Mouse (Mus musculus) stomach, embryonic 16.5 days (tissue): Measurements from ENCODE around the gene Lman1l. TPM values are rescaled to one million over a fixed set of nuclear protein-coding genes. Genes with fewer than 3 reads are reported as not detected.

Experiments
- ATAC-seq: fragments of 200-750 bp; cut with Nextera tagmentation; 2 replicates; pipeline ENCODE4 v1.8.0; 2017; ENCODE audit warnings: moderate number of reproducible peaks, moderate TSS enrichment; ENCODE audit not compliant: insufficient read depth, low FRiP score
- H3K27ac ChIP-seq: fragments of 300-500 bp; sonication (generic); 2 replicates; pipeline ENCODE4 v1.5.1; 2014; ENCODE audit warnings: low read length
- H3K27me3 ChIP-seq: fragments of 300-500 bp; sonication (generic); 2 replicates; pipeline ENCODE4 v1.6.1; 2014; ENCODE audit warnings: low read length, control low read depth, mixed read lengths; ENCODE audit not compliant: control insufficient read depth, insufficient read depth
- H3K36me3 ChIP-seq: fragments of 300-500 bp; sonication (generic); 2 replicates; pipeline ENCODE4 v1.6.1; 2014; ENCODE audit warnings: low read length; ENCODE audit not compliant: control insufficient read depth, insufficient read depth
- H3K4me1 ChIP-seq: fragments of 300-500 bp; sonication (generic); 2 replicates; pipeline ENCODE4 v1.6.1; 2014; ENCODE audit warnings: low read length, control low read depth, mixed read lengths; ENCODE audit not compliant: control insufficient read depth, insufficient read depth
- H3K4me2 ChIP-seq: fragments of 300-500 bp; sonication (generic); 2 replicates; pipeline ENCODE4 v1.6.1; 2014; ENCODE audit warnings: low read depth, low read length, mixed read lengths
- H3K4me3 ChIP-seq: fragments of 300-500 bp; sonication (generic); replicated peaks from 2 replicates; pipeline ENCODE4 v1.5.1; 2014; ENCODE audit warnings: mild to moderate bottlenecking, low read length
- H3K9ac ChIP-seq: fragments of 300-500 bp; sonication (generic); 2 replicates; pipeline ENCODE4 v1.6.1; 2014; ENCODE audit warnings: low read length
- H3K9me3 ChIP-seq: fragments of 300-500 bp; sonication (generic); replicated peaks from 2 replicates; pipeline ENCODE4 v1.6.1; 2016; ENCODE audit warnings: low read length, control low read depth; ENCODE audit not compliant: control insufficient read depth
- WGBS: fragments of 180-500 bp; shearing (Covaris S2); extraction: QIAGEN DNeasy Blood & Tissue Kit; methylation state at CpG from one replicate; pipeline ENCODE4 v1.1.7; 2014; 5-methylcytosine and 5-hydroxymethylcytosine counted together
- polyA plus RNA-seq: library from polyadenylated mRNA; unstranded; fragments of >200 nt; fragmentation: Nextera tagmentation; extraction: Ambion mirVana; gene quantifications from 2 replicates; pipeline ENCODE4 v1.2.1, GENCODE M21; 2015

Lman1l gene
- polyA plus RNA-seq, 1 experiment from 2014 or later, result not detected

DNA sequence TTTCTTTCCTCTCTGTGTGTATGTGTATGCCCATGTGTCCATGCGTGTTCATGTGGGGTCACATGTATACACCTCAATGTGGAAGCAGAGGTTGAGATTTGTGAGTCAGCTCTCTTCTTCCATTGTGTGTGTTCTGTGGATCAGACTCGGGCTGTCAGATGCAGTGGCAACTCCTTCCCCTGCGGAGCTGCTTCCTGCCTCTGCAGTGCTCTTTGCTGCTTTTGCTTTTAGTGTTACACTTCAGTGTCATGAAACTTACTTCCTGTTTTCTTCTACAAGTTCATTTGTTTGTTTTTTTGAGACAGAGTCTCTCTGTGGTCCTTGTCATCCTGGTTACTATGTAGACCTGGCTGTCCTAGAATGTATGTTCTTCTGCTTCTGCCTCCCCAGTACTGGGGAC is 35.6 kb downstream of the Lman1l start:
- H3K4me2 ChIP-seq, result no peak overlapping the region
- H3K4me3 ChIP-seq, result no peak overlapping the region
- H3K4me1 ChIP-seq, result peaks cover 5% of the 10 kb centered on the region
- H3K36me3 ChIP-seq, result 0 out of 2 replicates have a peak, but pooled peaks cover 7% of the 10 kb centered on the region
- no peak overlapping the region for H3K27ac ChIP-seq
- H3K27me3 ChIP-seq, result no peaks in the 10 kb centered on the region
- no peaks in the 10 kb centered on the region for H3K9me3 ChIP-seq
- no peak for ATAC-seq
- H3K9ac ChIP-seq, result no peak overlapping the region
- 88% methylated on average over 3 of the region's 3 CpGs for WGBS

DNA sequence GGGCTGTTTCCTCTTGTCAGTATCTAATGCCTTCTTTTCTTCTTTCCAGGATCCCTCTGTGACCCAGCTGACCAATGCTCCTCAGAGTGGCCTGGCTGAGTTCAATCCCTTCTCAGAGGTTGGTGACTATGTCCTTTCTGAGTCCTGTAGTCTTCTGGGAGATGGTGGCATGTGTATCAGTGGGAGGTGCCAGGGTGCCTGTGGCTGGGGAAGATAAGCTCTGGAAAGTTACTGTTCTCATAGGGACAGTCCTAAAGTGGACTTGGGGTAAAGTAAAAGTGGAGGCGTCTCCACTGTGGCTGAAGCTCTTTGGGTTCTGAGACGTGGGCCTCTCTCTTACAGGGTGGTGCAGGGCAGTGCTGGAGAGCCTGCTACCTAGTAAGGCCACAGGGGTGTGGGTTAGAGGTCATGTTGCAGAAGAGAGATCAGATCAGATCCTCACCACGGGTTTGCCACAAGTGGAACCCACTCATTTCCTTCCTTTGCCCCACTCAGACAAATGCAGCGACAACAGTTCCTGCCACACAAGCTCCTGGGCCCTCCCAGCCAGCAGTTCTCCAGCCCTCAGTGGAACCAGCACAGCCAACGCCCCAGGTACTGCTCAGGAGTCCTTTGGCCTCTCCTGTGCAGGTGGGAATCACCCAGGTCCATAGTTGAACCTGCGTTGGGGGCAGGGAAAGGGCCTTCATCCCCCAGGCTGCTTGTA is 43.3 kb downstream of the Lman1l start:
- 80% methylated on average over 6 of the region's 6 CpGs for WGBS
- no peak overlapping the region for H3K27ac ChIP-seq
- H3K9me3 ChIP-seq, result no peaks in the 10 kb centered on the region
- no peaks in the 10 kb centered on the region for H3K4me1 ChIP-seq
- ATAC-seq, result no peak; the same call in 1 of the 2 replicates
- H3K4me2 ChIP-seq, result no peak overlapping the region
- H3K36me3 ChIP-seq, result 0 out of 2 replicates have a peak, but pooled peaks cover 1% of the 10 kb centered on the region
- H3K27me3 ChIP-seq, result no peaks in the 10 kb centered on the region
- H3K4me3 ChIP-seq, result no peak overlapping the region
- H3K9ac ChIP-seq, result no peak overlapping the region

DNA sequence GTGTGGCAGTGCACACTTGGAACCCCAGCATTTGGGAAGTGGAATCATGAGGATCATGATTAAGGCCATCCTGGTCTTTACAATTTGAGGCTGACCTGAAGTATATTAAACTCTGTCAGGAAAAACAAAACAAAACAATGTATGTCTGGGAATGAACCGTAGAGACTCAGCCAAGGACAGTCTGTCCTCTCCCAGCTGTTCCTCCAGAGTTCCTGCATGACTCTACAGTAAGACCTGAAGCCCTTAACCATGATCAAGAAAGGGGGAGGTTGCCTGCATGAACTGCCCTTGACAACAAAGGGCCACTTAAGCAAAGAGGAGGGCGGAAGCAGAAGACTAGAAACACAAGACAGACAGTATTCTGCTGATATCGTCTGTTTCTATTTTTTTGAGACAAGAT is 45.0 kb downstream of the Lman1l start:
- no peak overlapping the region for H3K9ac ChIP-seq
- ATAC-seq, result no peak
- H3K27ac ChIP-seq, result no peak overlapping the region
- H3K4me2 ChIP-seq, result no peak overlapping the region
- WGBS, result 70% methylated on average over 3 of the region's 3 CpGs
- H3K4me3 ChIP-seq, result no peak overlapping the region
- H3K9me3 ChIP-seq, result no peaks in the 10 kb centered on the region
- no peaks in the 10 kb centered on the region for H3K4me1 ChIP-seq
- no peaks in the 10 kb centered on the region for H3K27me3 ChIP-seq
- no peaks in the 10 kb centered on the region for H3K36me3 ChIP-seq

DNA sequence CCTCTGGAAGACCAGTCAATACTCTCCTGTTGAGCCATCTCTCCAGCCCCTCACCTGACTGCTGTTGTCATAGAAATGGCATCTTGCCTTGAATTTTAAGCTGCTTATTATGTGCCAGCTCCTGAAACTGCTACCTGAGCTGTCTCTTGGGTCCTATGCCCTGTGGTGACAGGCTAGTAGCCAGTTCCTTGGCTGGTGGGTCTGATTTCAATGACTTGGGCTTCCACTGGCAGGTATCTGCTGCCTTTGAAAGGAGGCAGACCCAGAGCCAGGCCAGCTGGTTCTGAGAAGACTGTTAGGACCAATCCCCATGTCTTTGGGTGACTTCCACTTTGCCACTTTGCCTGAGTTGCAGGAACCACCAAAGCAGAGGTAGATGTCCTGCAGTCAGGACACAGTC is 46.2 kb downstream of the Lman1l start:
- Histone ChIP-seq H3K27ac (no peak overlapping the region), H3K9ac (no peak overlapping the region), H3K4me3 (no peak overlapping the region), H3K36me3 (no peaks in the 10 kb centered on the region), H3K4me2 (no peak overlapping the region), H3K4me1 (no peaks in the 10 kb centered on the region), H3K27me3 (no peaks in the 10 kb centered on the region), H3K9me3 (no peaks in the 10 kb centered on the region)
- ATAC-seq, result no peak

DNA sequence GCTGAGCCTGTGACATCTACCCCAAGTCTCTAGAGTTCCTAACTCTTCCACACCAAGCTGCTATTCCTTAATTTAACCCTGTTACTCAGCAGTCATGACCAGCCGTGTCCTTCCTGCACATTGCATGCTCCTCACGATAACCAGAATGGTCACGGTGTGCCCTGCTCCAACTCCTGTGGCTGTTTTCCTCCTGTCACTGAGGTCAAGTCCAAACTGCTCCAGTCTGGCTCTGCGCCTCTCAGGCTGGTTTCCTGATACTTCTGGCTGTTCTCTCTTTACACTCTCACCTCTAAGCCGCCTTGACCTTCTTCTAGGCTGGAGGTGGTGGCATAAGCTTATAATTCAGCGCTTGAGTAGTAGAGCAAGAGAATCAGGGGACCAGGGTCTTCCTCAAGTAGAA is 52.1 kb downstream of the Lman1l start:
- Histone ChIP-seq H3K4me3 (no peak overlapping the region), H3K27ac (no peak overlapping the region; the same call in 1 of the 2 replicates), H3K9ac (no peak overlapping the region), H3K9me3 (no peaks in the 10 kb centered on the region), H3K4me1 (peaks cover 20% of the 10 kb centered on the region), H3K27me3 (no peaks in the 10 kb centered on the region), H3K4me2 (no peak overlapping the region), H3K36me3 (no peaks in the 10 kb centered on the region)
- ATAC-seq, result no peak
- WGBS, result 93% methylated on average over 6 of the region's 6 CpGs

DNA sequence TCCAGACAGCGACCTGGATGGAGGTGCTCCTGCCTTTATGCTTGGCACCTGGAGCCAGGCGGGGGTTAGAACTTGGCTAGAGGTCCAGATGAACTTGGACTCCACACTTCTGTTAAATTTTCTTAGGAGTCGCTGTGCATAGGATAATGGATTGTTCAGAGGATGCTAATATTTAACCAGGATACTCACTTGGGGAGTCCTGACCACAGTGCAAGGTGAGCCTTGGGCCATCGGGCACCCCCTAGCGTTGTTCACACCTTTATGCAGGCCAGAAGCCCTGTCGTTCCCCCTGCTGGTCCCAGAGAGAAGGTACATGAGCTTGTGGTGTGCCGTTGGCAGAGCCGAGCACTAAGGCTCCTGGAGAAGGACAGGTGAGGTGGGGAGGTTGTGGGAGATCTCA is 53.7 kb downstream of the Lman1l start:
- no peak overlapping the region for H3K4me2 ChIP-seq
- no peaks in the 10 kb centered on the region for H3K36me3 ChIP-seq
- no peak overlapping the region for H3K9ac ChIP-seq
- H3K9me3 ChIP-seq, result no peaks in the 10 kb centered on the region
- 48% methylated on average over 8 of the region's 8 CpGs for WGBS
- H3K4me1 ChIP-seq, result peaks cover 35% of the 10 kb centered on the region
- no peak overlapping the region for H3K4me3 ChIP-seq
- no peaks in the 10 kb centered on the region for H3K27me3 ChIP-seq
- H3K27ac ChIP-seq, result no peak overlapping the region
- ATAC-seq, result no peak; the same call in 1 of the 2 replicates

DNA sequence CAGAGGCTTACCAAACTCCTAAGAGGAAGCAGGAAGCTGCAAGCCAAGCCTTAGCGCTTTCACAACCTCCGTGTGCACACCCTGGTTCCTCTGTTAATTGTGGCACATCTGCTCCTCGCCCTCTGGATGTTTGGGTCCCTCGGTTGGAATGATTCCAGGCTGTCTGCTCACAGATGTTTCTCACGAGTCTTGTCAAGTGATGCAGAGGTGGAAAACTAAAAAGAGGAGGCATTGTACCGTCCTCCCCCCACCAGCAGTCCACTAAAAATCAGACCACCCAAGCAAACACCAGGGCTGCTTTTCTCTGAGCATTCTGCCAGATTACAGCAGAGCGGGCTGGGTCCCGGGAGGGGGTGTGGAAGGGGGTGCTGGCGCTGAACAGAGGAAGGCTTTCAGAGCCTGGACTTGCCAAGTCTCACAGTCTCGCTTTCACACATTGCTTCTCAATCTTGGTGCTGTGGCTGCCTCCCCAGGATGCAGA is 54.8 kb downstream of the Lman1l start:
- Histone ChIP-seq H3K27ac (peak overlapping the region; percentile 46), H3K4me2 (no peak overlapping the region; the same call in 1 of the 2 replicates), H3K9me3 (no peaks in the 10 kb centered on the region), H3K36me3 (no peaks in the 10 kb centered on the region), H3K27me3 (no peaks in the 10 kb centered on the region), H3K4me3 (no peak overlapping the region), H3K4me1 (peaks cover 42% of the 10 kb centered on the region), H3K9ac (peak overlapping the region; percentile 24)
- ATAC-seq, result no peak
- WGBS, result 25% methylated on average over 10 of the region's 10 CpGs

DNA sequence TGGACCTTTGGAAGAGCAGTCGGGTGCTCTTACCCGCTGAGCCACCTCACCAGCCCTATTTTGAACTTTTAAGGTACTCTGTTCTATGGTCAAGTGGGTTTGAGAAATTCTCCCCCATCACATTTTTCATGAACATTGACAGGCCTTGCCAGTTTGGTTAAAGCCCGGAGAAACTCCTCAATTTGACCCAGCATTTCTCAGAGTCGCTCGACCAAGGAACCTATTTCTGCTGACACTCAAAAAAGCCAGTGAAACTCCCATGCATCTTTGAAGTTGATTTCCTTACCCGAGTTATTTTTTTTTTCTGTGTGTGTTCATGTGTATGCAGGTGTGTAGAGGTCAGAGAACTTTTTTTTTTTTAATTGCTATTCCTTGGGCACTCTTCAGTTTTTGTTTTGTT is 56.0 kb downstream of the Lman1l start:
- Histone ChIP-seq H3K27ac (no peak overlapping the region), H3K9me3 (no peaks in the 10 kb centered on the region), H3K4me2 (no peak overlapping the region), H3K4me3 (no peak overlapping the region), H3K36me3 (no peaks in the 10 kb centered on the region), H3K27me3 (no peaks in the 10 kb centered on the region), H3K4me1 (peaks cover 46% of the 10 kb centered on the region), H3K9ac (no peak overlapping the region)
- no peak for ATAC-seq
- WGBS, result 82% methylated on average over 6 of the region's 6 CpGs

DNA sequence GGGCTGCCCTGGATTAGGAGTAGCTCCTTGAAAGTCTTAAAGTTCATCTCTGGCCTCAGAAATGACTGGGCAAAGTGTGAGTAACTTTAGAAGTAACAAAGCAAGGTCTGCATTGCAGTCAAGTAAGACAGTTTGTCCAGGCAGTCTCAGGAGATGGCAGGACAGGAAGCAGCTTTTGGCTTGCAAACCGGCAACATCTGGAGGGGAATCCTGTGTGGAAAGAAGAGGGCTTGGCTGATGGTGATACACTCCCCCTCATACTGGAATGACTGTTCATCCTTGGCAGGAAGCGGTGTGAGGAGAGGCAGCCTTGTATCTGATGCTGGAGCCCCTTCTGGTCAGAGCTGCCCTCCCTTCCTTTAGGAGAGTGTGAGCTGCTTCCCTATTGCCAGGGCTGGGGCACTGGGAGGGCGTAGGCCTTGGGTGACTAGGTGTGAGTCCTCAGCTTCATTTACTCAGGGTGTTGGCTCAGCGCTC is 57.6 kb downstream of the Lman1l start:
- H3K27ac ChIP-seq, result peak overlapping the region; percentile 94
- peak overlapping the region; percentile 84 for H3K4me2 ChIP-seq
- WGBS, result 32% methylated on average over 4 of the region's 4 CpGs
- H3K9ac ChIP-seq, result peak overlapping the region; percentile 55
- ATAC-seq, result peak; percentile 68; the same call in 1 of the 2 replicates
- H3K9me3 ChIP-seq, result no peaks in the 10 kb centered on the region
- no peaks in the 10 kb centered on the region for H3K27me3 ChIP-seq
- H3K36me3 ChIP-seq, result no peaks in the 10 kb centered on the region
- H3K4me1 ChIP-seq, result peaks cover 46% of the 10 kb centered on the region
- peak overlapping the region; percentile 66 for H3K4me3 ChIP-seq
